Mouse (Mus musculus): Measurements from ENCODE around the gene Zdhhc19. TPM values are rescaled to one million over a fixed set of nuclear protein-coding genes. Genes with fewer than 3 reads are reported as not detected.

Gene Zdhhc19
- total and polyA plus RNA-seq, 3 experiments, result 0.58 to 1.4 TPM; not detected in 1

DNA sequence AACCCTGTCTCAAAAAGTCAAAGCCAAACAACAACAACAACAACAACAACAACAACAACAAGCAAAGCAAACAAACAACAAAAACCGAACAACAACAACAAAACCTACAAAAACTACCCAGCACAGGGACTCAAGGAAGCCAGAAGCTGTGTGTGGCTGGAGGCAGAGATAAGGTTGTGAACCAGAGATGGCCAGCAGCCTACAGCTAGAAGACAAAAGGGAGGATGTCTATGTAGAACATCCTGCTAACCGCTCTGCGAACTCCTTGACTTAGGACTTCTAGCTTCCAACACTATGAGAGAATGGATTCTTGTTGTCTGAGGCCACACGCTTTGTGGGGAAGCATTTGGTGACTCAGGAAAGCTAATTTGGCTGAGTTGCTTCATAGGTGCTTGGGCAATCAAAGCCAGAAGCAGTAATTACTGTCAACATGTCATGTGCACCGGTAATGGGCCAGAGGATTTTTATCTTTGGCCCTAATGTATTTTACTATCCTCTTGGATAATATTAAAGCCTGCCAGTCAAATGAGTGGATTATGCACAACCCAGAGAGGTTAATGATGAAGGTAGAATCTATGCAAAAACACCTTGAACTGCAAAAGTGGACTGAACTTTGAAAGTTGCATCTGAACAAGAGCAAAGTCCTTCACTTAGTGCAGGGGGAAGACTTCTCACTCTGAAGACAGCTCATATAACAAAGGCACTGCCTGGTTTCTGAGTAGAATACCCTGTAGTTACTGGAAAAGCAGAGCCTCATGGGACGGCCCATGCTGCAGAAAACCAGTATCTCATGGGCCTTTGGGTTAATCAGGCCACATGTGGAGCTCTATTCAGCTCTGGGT is 45.5 kb downstream of the Zdhhc19 start:
- H3K27ac ChIP-seq (ENCODE audit: control insufficient read depth, low read depth, low read length), result no peak overlapping the region
- H3K9me3 ChIP-seq (replicated peaks; ENCODE audit: insufficient read depth, low read length), result no peaks in the 10 kb centered on the region
- peaks cover 0 to 3% of the 10 kb centered on the region in 2 experiments; a peak in 2 of 4 replicates for H3K4me1 ChIP-seq (ENCODE audit: control insufficient read depth in 1 of 2, insufficient read depth in 2 of 2, low read length in 2 of 2)
- H3K4me3 ChIP-seq (ENCODE audit: control insufficient read depth in 1 of 2, insufficient read depth in 1 of 2, low read depth in 2 of 2, low read length in 2 of 2), result no peak overlapping the region
- no peaks in the 10 kb centered on the region for H3K27me3 ChIP-seq (ENCODE audit: control insufficient read depth in 1 of 2, insufficient read depth in 2 of 2, low read length in 2 of 2)
- no peaks in the 10 kb centered on the region for H3K79me2 ChIP-seq (ENCODE audit: control insufficient read depth, insufficient read depth, low read length, poor library complexity)
- H3K36me3 ChIP-seq (ENCODE audit: control insufficient read depth in 1 of 2, insufficient read depth in 2 of 2, low read length in 2 of 2), result peaks cover 0 to 6% of the 10 kb centered on the region in 2 experiments; a peak in 2 of 4 replicates
- no peak overlapping the region for H3K9ac ChIP-seq (ENCODE audit: control insufficient read depth, low read depth, low read length, poor library complexity, severe bottlenecking)
- DNase-seq (ENCODE audit: low read depth, low spot score), result no peak
- TF ChIP-seq ETS1 (IDR thresholded peaks at IDR 0.05; ENCODE audit: low read depth, low read length) (no peak), ZC3H11A (IDR thresholded peaks at IDR 0.05; ENCODE audit: low read depth, low read length) (no peak), MAX (IDR thresholded peaks at IDR 0.05; ENCODE audit: low read length) (no peak), POLR2AphosphoS2 (IDR thresholded peaks at IDR 0.05; ENCODE audit: low read length) (no peak)

GRCm38 (mm10) chr16:32543422-32543821 is 47.4 kb downstream of the Zdhhc19 start:
- H3K4me1 ChIP-seq (ENCODE audit: control insufficient read depth in 1 of 2, insufficient read depth in 2 of 2, low read length in 2 of 2), result peaks cover 2 to 9% of the 10 kb centered on the region in 2 experiments
- TF ChIP-seq ZC3H11A (IDR thresholded peaks at IDR 0.05; ENCODE audit: low read depth, low read length), result no peak
- TF ChIP-seq ZKSCAN1 (IDR thresholded peaks at IDR 0.05; ENCODE audit: low read depth, low read length), result no peak
- TF ChIP-seq RAD21 (IDR thresholded peaks at IDR 0.05; ENCODE audit: low read depth, low read length), result no peak
- peak; percentile 37 to 39; a peak in 3 of 4 replicates for TF ChIP-seq EP300 (IDR thresholded peaks at IDR 0.05; ENCODE audit: low read depth in 1 of 2, low read length in 2 of 2)
- TF ChIP-seq RCOR1 (IDR thresholded peaks at IDR 0.05; ENCODE audit: low read depth, low read length), result no peak
- TF ChIP-seq USF1 (IDR thresholded peaks at IDR 0.05; ENCODE audit: low read depth, low read length), result no peak
- peak; percentile 59 for TF ChIP-seq GATA1 (IDR thresholded peaks at IDR 0.05; ENCODE audit: low read depth, low read length)
- no peak for TF ChIP-seq POLR2AphosphoS5 (IDR thresholded peaks at IDR 0.05; ENCODE audit: borderline replicate concordance, low read depth, low read length)
- H3K27ac ChIP-seq (ENCODE audit: control insufficient read depth, low read depth, low read length), result no peak overlapping the region

More at GRCm38 (mm10) chr16:32543422-32543821, 47.4 kb downstream of the Zdhhc19 start:
- Histone ChIP-seq H3K36me3 (ENCODE audit: control insufficient read depth in 1 of 2, insufficient read depth in 2 of 2, low read length in 2 of 2) (peaks cover 0 to 10% of the 10 kb centered on the region in 2 experiments; a peak in 2 of 4 replicates), H3K27me3 (ENCODE audit: control insufficient read depth in 1 of 2, insufficient read depth in 2 of 2, low read length in 2 of 2) (no peaks in the 10 kb centered on the region), H3K9ac (ENCODE audit: control insufficient read depth, low read depth, low read length, poor library complexity, severe bottlenecking) (no peak overlapping the region), H3K9me3 (replicated peaks; ENCODE audit: insufficient read depth, low read length) (no peaks in the 10 kb centered on the region), H3K4me3 (ENCODE audit: control insufficient read depth in 1 of 2, insufficient read depth in 1 of 2, low read depth in 2 of 2, low read length in 2 of 2) (no peak overlapping the region), H3K79me2 (ENCODE audit: control insufficient read depth, insufficient read depth, low read length, poor library complexity) (no peaks in the 10 kb centered on the region; the same call in 1 of the 2 replicates)
- peak; percentile 52 for DNase-seq (ENCODE audit: low read depth, low spot score)

Data from MEL (cell line).